Mouse (Mus musculus) adrenal gland, adult 2 months (tissue): ENCODE measurements around the gene Zfp787. TPM values are rescaled to one million over a fixed set of nuclear protein-coding genes. Genes with fewer than 3 reads are reported as not detected.
"Not testable (repeated sequence)": the region's sequence is repeated elsewhere in the genome, so short reads cannot be mapped to it uniquely, and the experiment has no call there.

ENCODE experiments used
- DNase-seq: peaks from one replicate; pipeline ENCODE4 v3.0.0; 2021
- polyA plus RNA-seq: library from polyadenylated mRNA; depleted of rRNA; stranded (reverse); fragments of >200 nt; gene quantifications from 2 replicates; pipeline ENCODE4 v1.2.3, GENCODE M21; 2012
- total RNA-seq, 2 experiments: library from RNA; stranded (reverse); gene quantifications; 2 replicates each; pipeline ENCODE4 v1.2.3; 2021

Zfp787 gene
- total and polyA plus RNA-seq, 3 experiments: 41.8 to 73.8 (median 41.9) TPM

DNA sequence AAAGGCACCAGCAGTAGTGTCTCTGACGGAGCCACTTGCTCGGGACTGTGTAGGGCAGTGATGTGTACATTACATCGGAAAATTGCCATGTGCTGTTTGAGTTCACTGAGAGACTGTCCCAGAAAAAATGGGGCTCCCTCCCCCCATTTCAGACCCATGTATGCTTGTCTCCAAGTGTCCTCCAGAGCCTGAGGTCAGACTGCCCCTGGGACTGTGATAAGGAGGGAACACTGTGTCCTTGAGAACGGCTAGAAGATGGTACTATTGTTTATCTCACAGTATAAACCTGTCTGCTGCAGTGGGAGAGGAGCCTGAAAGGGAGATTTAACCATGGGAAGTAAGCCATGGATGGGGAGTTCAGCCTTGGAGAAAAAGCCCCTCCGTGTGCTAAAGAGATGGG is 8.9 kb upstream of the Zfp787 start:
- no peak for DNase-seq

DNA sequence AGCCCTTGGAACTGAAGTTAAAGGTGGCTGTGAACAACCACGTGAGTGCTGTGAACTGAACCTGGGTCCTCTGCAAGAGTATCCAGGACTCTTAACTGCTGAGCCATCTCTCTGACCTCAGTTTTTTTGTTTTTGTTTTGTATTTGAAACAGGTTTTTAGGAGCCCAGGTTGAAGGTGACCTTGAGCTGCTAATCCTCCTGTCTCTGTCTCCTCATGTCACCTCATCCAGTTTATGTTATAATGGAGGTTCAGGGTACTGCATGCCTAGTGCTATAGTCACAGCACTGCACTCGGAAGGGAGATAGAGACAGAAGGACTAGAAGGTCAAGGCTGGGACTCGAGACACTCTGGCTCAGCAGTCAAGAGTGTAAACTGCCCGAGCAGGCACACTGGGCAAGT is 6.4 kb upstream of the Zfp787 start:
- DNase-seq: no peak

DNA sequence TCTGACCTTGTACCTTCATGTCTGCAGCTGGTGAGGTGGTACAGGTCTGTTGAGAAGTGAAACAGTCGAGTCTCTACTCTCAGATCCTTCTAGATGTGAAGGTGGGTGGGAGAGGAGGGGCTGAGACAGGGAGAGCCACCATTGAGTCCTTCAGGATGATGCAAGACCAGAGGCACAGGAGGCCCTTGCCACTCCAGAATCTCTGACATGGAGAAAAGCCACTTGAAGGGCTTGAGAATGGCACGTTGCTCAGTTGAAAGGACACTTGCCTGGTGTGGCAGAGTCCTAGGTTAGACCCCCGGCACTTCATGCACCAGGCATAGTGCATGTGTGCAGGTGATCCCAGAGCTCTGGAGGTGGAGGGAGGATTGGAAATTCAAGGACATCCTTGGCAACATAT is 5.7 kb upstream of the Zfp787 start:
- no peak for DNase-seq

DNA sequence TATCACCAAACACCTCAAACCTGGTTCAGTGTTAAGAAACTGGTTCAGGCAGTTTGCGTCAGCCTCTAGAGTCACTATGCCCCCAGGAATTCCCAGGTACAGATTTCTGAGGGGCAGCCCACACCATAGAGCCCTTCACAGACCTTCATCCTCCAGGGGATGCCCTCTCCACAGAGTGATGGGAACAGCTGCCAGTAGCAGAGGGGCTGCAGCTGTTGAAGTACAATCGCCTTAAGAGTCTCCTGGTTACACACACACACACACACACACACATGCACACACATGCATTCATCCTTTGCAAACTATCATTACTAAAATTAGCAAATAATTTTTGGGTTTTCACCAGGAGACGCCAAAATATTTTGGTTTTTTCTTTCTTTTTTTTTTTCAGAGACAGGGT is 3.8 kb upstream of the Zfp787 start:
- no peak for DNase-seq

DNA sequence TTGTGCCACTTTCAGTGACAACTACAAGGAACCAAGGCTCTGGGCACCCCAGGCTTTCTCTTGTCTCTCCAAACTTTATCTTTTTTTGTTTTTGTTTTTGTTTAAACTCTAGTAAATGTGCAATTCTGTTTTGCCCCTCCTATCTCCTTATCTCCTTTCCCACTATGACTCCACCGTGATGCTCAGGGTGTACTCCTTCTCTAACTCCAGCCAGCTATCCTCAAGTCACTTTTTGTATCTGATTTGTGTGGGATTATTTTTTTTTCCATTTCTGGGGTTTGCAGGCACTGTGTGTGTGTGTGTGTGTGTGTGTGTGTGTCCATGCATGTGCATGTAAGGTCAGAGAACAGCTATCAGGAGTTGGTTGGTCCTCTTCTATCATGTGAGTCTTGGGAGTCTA is 1.7 kb upstream of the Zfp787 start:
- DNase-seq: no peak

DNA sequence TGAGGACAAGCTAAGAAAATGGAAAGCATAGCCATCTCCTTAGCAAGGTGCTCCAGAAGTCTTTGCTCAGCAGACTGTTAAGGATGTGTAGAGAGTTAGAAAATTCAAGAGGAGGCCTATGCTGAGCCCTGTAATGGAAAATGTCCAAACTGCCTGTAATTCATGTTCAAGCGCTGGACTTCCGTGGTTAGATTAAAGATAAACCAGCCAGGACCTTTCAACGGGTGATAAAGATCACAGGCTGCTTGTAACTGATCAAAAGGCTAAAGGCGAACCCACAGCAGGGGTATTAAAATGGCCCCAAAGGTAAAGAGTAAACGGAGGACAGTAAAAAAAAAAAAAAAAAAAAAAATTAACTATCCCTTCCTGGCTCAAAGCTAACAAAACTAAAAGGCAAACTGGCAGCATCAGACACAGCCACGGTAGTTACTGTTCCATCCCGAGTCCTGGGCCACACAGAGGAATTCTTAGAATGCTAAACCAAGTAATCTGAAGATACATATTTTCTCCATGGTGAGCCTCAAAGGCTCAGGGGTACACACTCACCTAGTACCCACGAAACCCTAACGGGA is 1.2 kb upstream of the Zfp787 start:
- no peak for DNase-seq

DNA sequence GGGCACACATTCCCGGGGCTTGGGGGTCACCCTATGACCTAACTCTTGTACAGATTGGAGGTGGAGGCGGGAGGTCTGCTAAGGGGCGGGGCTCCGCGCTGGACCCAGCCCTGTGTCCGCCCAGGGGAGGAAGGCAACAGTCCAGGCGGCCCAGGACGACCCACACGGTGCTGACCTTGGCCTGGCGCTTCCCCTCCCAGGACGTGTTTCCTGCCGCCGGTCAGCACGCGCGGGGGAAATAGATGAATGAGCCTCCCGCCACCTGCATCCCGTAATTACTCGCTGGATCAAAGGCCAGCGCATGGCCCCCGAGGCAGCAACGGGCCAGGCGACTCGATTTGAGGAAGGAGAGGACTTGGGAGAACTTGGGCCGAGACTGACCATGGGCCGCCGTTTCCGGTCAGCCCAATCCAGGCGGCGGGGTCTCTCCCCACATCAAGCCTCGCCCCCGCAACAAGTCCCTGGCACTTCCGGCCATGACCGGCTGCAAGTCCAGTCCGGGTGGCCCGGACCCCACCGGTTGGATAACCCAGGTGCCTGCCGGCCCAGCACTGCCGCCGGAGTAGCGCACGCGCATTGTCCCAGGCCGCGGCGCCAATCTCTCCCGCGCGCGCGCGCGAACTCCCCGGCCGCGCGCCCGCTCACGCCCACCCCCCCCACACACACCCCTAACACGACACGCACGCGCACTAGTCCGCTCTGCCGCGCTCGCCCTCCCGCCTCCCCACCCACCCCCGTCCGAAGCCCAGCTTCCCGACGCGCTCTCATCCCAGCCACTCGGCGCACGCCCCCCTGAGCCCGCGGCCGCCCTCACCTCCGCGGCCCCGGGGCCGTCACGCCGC is 545 bp downstream of the Zfp787 start:
- DNase-seq: peak; percentile 94

DNA sequence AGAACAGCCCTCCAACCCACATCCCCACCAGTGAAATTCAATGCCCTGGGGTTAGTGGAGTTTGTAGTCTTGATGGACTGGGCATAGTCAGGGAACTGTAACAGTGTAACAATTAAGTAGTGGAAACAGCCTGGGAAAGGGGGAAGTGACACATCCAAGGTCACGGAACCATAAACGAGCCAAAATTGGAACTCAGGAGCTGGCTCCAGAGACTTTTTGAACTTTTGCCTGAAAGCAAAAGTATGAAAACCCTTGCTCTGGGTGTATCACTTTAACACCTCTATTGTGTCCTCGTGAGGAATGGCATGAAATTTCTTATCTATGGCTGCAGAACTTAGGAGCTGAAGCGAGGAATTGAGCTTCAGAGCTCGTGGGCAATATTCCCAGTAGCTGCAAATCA is 1.6 kb downstream of the Zfp787 start:
- peak; percentile 52 for DNase-seq

DNA sequence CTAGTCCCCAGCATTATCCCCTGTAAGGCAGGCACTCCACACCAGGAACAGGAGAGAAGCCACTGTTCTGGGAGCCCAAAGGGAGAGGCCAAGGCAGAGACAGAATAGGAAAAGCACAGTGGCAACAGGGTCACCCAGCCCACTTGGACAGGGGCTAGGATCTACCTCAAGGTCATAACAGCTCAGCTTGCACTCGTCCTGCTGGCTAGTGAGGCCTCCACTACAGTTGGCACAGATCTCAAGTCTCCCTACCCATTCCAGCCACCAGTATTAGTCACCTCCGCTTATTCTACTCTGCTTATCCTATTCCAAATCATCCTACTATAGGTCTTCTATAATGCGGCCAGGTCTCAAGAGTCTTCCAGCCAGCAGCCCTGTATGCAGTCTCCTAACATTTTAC is 2.7 kb downstream of the Zfp787 start:
- DNase-seq: peak; percentile 84

DNA sequence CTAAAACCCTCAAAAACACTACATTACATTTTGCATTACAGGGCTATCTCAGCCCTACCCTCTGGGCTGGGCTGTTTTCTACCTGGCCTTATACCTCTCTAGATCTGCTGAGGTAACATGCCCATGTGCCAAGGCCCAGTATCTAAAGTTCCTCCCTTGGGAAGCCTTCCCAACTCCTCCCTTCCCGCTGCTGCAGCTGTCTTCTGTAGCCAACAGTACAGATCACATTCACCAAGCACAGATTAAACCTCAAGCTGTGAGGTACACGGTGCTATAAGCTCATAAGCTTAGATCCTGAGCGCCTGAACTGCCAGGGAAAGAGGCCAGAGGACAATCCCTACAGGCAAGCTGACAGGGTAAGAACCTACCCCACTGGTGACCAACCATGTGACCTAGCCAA is 3.8 kb downstream of the Zfp787 start:
- DNase-seq: no peak

DNA sequence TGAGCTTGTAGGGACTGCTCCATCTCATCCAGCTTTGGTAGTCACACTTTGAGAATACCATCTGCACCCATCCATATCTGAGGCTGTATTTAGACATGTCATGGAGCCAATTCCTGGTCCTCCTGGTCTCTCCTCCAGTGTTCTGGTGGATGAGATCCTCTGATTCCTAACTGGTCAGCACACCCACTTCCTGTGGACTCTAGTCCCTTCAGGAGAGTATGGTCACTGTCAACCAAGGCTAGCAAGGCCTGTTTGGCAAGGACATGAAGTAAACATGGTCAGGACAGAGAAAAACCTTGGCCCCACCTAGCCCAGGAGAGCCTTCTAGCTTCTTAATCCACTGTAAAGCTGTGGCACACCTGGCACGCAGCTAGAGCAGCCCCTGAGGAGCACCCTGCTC is 4.5 kb downstream of the Zfp787 start:
- no peak for DNase-seq

DNA sequence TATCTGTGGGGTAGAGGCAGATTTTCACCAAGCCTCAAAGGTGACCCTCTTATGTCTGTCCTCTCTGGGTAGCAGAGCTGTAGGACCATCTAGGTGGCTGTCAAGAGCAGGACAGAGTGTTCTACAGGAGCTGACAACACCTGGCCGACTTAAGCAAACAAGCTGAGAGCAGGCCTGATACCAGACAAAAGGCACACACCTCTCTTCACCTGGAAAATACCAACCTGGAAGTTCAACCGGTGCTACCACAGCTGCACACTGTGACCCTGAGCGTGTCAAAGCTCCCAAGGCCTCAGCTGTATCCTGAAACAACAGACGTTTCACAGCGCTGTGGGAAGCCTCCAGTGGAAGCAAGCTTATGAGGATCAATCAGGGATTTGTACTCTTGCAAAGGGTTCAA is 8.1 kb downstream of the Zfp787 start:
- DNase-seq: peak; percentile 48

DNA sequence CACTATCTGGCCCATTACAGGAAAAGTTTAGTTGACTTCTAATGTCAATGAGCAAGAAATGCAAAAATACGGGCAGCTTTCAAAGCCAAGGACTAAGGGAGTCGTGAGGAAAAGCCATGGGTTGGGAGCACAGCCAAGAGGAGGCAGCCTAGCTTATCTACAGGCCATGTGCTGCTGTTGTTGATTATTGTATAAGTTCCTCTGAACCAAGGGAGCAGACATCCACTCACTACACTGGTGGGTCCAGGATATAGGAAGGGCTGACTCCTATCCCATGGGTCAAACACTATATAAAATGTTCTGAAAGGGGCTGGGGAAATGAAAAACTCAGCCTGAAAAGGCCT is 8.8 kb downstream of the Zfp787 start:
- DNase-seq: peak; percentile 79

DNA sequence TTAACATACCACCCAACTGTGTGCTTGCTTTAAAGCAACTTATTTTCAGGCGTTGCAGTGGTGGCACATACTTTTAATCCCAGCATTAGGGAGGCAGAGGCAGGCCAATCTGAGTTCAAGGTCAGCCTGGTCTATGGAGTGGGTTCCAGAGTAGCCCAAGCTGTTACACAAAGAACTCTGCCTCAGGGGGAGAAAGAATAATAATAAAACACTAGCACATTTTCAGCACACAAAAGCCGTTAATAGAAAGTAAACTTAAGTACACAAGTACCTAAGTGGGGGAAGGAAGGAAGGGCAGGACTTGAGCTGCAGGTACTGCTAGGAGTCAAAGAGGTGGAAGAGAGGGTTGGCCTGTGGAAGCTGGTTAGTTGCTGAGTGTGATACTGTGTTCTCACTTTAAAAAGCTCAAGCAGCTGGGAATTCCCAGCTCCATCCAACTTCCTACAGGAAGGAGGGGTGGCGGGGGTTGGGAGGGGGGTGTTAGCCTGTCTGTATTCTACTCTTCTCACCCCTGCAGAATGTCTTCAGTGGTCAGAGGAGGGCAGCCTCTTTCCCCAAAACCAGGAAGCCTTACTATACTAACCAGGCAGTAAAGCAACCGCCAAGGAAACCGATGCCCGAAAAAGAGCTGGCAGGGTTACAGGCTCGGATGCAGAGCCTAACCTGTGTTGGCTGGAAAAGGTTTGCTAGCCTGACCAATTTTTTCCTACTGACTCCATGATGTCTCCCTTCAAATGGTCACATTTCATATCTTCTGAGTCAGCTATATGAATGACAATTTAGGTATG is 9.4 kb downstream of the Zfp787 start:
- peak; percentile 38 for DNase-seq

DNA sequence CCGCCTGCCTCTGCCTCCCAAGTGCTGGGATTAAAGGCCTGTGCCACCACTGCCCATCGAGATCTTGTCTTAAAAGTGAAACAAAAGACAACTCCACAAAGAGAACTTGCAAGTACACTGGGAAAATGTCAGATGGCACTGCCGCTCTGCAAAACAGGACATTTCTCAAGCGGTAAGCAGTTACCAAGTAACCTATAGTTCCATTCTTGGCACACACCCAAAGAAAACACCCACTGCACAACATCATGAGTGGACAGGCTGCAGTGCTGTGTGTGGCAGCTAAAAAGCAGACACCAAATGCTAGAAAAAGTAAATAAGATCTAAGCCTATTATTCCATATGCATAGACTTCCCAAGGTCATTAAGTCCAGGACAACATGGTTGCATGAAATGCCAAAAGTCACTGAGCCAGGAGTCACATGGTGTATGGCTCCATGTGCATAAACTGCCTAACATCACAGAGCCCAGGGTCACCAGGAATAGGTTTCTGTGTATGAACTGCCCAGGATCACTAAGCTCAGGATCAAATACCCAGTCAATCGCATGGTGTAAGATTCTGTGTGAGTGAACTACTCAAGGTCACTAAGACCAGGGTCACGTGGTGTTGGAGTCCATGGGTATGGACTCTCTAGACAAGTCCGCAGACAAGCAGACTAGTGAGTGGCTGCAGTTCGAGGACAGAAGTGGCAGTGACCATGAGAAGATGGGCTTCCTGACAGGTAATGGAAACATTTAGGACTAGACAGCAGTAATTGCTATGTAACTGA is 10.2 kb downstream of the Zfp787 start:
- no peak for DNase-seq

DNA sequence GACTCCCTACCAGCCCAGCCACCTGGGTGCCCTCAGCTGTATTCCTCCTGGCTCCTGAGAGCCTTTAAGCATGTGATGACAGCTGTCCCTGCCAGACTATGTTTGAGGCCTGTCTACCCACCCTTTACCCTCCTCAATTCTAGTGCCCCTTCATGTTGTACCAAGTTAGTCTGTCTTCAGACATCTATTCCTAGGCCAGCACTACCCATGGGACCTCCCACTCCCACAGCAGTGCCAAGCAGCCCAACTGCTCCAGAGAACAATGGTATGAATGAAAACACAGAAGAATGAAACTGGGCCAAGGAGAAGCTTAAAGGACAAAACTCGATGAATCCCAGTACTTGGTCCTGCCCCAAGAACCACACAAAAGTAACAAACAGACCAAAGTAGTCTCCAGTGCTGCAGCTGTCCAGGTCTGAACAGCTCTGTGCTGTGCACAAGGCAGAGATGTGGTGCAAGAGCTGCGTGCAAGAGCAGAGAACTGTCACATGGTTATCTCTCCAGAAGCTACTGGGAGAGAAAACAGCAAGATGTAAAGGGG is 11.7 kb downstream of the Zfp787 start:
- DNase-seq: no peak

DNA sequence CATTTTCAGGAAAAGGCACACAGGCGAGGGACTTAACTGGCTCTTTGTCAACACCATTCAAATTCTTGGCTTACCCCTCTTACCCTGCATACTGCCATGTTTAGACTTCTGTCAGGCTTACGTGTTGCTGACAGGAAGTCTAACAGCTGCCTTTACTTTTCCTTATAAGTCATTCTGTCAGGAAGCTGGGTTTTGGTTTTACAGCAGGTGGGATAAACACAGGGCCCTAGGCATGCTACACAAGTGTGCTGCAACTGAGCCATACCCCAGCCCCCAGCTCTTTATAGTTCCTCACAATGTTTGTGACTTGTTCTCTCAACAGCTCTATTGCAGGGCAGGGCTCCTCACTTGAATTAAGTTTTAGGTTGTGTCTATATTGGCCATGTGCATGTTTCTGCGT is 16.5 kb downstream of the Zfp787 start:
- DNase-seq: no peak

DNA sequence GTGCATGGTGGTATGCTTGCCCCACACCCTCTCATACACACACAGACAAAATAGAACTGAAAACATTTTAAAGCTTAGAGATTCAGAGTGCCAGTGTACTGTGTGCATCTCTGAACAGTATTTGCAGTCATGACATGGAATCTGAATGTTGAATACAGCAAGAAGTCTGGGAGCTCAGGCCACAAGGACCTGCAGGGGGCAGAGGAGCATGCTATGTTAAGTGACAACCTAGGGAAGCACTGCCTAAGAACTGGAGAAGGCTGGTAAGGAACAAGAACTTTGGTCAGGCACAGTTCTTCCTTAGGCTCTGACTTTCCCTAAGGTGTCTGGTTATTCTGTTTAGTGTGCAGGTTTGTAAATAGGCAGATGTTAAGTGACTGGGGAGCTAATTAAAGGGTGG is 19.3 kb downstream of the Zfp787 start:
- no peak for DNase-seq

DNA sequence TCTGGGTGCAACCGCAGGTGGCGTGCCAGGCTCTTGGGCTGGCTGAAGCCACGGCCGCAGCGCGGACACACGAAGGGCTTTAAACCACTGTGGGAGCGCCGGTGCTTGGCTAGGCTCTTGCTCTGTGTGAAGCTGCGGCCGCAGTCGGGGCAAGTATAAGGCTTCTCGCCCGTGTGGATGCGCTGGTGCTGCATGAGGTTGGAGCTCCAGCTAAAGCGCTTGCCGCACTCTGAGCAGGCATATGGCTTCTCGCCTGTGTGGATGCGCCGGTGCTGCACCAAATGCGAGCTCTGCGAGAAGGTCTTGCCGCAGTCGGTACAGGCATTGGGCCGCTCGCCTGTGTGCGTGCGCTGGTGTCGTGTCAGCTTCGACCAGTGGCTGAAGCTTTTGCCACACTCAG is 23.2 kb downstream of the Zfp787 start:
- no peak for DNase-seq

DNA sequence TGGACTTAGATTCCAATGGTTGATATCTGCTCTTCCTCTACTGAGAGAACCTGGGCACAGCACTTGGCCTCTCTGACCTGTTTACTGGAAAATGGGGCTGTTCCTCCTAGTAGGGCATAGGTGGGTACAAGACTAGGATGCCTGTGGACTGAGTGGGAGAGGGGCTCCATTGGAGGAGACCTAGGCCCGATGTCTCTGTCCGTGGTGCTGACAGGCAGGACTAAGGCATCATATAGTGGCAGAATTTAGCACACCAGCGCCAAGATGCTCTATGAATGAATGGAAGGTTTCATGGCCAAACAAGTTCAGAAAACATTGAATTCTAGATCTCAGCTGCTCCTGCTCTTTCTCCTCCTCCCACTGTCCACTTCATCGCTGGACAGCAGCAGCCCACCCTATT is 25.5 kb downstream of the Zfp787 start:
- DNase-seq: no peak

DNA sequence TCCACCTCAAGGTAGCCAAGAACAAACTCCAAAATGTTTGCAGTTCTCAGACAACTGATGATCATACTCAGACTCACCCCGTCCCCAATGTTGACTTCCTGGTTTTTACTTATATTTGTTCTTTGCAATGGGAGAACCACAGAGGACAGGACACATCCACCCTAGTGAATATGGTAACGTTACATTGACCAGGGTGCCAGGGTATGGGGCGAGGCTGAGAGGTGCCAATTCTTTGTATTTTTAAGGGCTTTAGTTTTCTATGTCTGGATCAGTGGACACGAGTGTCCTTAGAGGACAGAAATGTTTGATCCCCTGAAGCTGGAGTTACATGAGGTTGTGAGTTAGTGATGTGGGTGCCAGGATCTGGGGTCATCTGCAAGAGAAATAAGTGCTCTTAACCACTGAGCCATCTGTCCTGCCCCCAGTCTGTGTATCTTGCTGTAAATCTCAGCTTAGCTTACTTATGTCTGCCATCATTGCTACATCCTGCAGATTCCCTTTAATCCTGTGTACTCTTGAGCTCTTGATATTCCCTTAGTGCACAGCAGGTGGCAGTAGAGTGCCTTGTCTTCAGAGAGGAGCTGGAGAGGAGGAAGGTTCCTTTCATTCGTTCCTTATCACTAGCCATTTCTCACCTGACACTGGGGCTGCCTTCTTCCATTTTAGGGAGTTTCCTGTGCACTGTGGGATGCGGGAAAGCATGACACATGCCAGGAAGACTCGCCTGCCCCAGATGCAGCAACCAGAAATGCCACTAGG is 28.9 kb downstream of the Zfp787 start:
- peak; percentile 80 for DNase-seq

DNA sequence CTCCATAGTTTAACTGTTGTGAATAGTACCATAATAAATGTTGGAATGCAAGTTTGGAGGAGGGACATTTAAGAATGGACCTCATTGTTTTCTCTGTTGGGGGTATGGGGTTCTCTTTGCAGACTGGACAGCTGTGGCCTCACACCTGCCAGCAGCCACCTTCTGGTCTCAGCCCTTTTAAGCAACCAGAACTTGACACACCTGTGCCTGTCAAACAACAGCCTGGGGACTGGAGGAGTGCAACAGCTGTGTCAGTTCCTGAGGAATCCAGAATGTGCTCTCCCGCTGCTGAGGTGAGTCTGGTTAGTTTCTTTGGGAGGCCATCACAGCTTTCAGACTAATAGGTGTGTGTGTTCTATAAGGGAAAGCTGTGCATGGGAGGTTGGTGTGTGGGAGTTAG is 34.7 kb downstream of the Zfp787 start:
- not testable (repeated sequence) for DNase-seq
